Mouse (Mus musculus): ENCODE measurements around the gene Ptprd.

Ptprd gene

DNA sequence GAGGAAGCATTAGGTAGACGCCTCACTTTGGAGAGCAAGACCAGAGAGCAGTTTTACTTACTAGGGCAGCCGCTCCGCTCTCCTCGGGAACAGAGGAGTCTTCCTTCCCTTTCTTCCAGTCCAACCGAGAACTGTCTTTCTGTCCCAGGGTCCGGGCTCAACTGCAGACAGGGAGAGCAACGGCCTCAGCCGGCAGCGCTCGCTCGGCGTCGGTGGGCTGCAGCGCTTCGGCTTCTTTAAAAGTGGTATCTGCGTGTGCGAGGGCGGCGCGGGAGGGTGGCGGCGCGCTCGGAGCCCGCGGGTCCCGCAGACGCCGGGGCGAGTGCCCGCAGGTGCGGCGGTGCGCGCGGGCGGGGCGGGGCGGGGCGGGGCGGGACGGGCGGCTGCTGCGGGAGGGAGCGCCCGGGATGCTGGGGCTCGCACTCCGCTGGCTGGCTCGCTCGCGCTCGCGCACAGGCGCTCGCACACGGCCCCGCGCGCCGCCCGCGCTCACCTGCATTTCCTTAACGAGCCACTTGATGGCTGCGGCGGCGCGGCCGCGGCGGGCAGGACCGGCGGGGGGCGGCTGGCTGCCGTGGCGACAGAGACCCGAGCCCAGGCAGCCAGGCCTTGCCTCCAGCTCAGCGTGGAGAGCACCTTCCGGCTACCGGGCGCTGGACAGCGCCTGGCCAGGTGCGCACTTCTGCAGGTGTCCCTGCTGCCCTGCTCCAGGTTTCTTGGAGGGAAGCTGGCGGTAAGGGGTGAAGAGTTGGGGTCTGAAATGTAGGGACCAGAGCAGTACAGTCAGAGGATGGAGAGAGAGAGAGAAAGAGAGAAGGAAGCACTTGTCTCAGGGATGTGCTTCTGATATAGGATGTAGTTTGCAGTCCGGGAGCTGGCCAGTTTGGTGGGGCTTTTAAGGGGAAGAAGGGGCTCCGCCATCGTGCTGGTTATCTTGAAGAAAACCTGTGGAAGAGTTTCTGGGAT lies at the start of gene Ptprd:
TSS of gene Ptprd (minus strand) at position 433 of the 966 bp plus-strand sequence.
- DNase-seq (ENCODE audit: low spot score in 2 of 2) = peak; percentile 30 to 33

GRCm38 (mm10) chr4:78235820-78236219 lies 24.1 kb upstream of the Ptprd start:
- DNase-seq (ENCODE audit: low spot score in 2 of 2) = no peak

GRCm38 (mm10) chr4:78235316-78235715 lies 23.6 kb upstream of the Ptprd start:
- no peak for DNase-seq (ENCODE audit: low spot score in 2 of 2)

DNA sequence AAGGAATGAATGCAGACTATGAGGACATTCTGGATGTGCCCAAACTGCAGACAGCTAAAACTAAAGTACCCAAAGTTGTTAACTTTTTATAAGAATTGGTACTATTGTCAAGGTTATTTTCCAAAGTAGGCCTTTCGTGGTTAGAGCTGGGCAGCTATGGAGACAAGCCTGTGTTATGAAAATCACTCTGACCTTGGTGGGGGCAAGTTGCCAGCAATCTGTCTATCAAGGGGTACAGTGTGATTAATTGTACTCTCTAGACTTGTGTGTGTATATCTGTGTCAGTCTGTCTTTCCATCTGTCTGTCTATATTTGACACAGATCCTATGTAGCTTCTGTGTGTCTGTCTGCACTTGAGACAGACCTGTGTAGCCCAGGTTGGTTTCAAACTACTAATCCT lies 22.9 kb upstream of the Ptprd start:
- DNase-seq (ENCODE audit: low spot score in 2 of 2) = no peak

- no peak for DNase-seq (ENCODE audit: low spot score in 2 of 2)
Measured at GRCm38 (mm10) chr4:78213949-78214348, 2.2 kb upstream of the Ptprd start.

DNA sequence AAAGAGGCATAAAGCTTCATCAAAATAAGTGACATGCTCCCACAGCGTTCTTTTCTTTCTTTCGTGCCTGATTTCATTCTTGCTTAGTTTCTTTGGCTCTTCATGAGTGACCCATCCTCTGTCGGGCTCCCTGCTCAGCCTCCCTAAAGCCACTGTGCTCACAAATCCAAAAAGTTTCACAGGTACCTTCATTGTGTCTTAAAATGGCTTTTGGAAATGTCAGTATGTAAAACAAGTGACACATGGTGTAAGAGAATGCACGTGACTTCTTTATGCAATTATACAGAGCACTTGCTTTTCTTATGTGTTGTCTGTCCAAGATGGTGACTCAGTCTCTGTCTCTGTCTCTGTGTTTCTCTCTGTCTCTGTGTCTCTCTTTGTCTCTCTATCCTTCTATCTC lies 1.2 kb upstream of the Ptprd start:
- DNase-seq (ENCODE audit: low spot score in 2 of 2) = no peak

- DNase-seq (ENCODE audit: low spot score in 2 of 2) = no peak
Measured at GRCm38 (mm10) chr4:78210878-78211528, 758 bp downstream of the Ptprd start.

- no peak for DNase-seq (ENCODE audit: low spot score in 2 of 2)
Measured at GRCm38 (mm10) chr4:78205018-78205417, 6.7 kb downstream of the Ptprd start.

GRCm38 (mm10) chr4:78168447-78168846 lies 43.3 kb downstream of the Ptprd start:
- DNase-seq (ENCODE audit: low spot score in 2 of 2) = no peak

- no peak for DNase-seq (ENCODE audit: low spot score in 2 of 2)
Measured at GRCm38 (mm10) chr4:78160451-78160850, 51.3 kb downstream of the Ptprd start.

DNA sequence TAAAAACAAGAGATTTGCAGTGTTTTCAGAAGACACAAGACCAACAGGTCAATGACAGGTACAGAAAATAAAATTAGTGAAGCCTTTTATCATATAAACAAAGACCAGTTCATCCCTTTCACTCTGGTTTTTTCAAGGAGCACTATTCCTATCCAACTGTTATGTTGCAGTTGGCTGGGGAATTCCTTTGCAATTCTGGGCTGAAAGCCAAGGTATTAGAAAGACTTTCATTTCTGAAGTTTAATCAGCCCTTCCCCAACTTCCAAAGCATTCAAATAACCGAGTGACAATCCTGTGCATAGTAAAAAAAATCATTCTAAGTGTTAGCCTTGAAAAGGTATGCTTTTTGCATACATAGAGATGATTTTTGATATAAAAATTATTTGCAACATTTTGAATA lies 61.2 kb downstream of the Ptprd start:
- DNase-seq (ENCODE audit: low spot score in 2 of 2) = no peak

DNA sequence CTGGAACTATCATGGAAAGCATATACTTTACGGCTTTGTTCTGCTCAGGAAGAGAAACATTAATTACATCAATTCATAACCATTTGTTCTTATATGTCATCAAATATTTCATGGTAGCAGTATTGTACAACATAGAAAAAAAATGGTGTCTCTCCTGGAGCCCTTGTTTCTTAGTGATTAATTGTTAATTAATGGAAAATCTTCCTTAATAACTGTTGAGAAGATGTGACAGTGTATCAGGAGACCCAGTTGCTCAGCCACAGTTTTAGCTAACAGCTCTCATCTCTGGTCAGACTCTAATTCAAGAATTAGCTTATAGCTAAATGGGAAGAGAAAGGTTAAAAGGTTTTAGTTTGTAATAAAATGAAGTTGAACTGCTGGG lies 69.0 kb downstream of the Ptprd start:
- DNase-seq (ENCODE audit: low spot score in 2 of 2) = no peak

DNA sequence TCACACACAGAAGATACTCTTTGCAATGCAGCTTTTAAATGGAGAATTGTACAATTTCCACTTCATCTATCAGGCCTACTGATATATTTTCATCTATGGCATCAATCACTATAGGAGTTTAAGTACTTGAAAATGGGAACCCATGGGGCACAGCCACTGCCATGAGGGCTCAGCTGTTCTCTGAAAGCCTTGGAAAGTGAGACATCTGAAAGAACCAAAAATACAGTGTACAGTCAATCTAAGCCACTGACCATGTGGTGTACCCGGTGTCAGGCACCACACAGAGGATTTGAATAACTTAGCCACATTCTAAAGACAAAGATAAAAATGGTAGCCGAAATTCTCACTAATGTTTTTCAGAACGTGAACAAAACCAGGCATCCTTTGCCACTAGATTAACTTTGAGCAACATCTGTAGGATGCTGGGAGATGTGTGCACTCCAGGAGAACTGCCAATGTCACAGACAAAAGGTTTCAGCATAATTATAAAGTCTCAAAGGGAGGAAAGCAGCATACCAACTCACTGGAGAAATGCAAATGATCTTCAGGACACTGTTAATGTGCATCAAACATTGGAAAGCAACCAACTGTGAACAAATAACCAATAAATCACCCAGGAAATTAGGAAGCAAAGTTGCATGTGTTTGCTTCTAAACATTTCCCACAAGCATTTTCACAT lies 69.5 kb downstream of the Ptprd start:
- no peak for DNase-seq (ENCODE audit: low spot score in 2 of 2)

- DNase-seq (ENCODE audit: low spot score in 2 of 2) = no peak
Measured at GRCm38 (mm10) chr4:78110898-78111297, 100.9 kb downstream of the Ptprd start.

- no peak for DNase-seq (ENCODE audit: low spot score in 2 of 2)
Measured at GRCm38 (mm10) chr4:78097526-78097925, 114.2 kb downstream of the Ptprd start.

- no peak for DNase-seq (ENCODE audit: low spot score in 2 of 2)
Measured at GRCm38 (mm10) chr4:78082744-78083143, 129.0 kb downstream of the Ptprd start.

DNA sequence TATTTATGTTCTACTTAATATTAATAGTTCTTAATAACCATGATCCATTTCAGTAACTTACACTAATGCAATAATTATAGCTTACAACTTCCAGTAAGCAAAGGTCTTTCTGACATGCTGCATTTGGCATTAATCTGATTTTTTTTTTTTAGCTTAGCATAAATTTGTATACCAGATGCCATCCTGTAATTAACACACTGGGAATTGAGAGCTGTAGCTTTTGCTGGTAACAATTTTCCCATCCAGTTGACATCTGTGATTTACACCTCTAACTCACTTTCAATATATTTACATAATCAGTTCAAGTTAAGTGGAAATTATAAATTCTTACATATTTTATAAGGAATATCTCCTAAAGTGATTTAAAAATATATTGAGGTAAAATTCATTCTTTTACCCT lies 134.3 kb downstream of the Ptprd start:
- no peak for DNase-seq (ENCODE audit: low spot score in 2 of 2)

DNA sequence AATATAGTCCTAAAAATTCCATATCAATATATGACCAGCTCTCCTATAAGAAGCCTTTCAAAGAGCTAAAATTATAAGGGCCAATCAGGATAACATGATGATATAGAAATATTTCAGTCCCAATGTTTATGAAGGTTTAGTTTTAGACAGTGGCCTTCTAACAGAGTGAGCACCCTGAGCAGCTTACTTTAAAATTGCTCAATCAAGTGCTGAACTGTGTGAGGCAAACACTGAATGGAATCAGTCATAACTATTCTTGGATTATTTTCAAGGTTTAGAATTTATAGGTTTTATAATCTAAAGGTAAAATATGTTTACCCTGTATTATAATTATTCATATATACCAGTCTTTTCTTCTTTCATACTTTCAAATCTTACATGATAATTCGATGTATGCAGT lies 134.7 kb downstream of the Ptprd start:
- no peak for DNase-seq (ENCODE audit: low spot score in 2 of 2)

DNA sequence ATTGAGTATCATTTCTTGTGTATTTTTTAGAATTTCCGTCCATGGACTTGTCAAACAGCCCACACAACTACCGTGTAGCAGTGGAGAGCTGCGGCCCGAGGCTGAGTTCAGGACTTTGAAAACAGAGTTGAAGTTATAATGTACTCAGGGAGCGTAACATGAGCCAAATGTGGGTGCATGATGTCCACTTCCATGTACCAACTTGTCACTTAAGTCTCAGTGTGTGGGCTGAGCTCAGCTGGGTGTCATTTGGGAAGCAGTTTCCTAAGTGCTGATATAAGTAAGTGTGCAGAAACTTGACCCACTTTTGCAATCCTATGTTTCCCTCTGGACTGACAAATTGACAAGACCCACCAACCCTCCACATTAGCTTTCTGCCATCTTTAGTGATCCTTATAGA lies 173.4 kb downstream of the Ptprd start:
- DNase-seq (ENCODE audit: low spot score in 2 of 2) = no peak

DNA sequence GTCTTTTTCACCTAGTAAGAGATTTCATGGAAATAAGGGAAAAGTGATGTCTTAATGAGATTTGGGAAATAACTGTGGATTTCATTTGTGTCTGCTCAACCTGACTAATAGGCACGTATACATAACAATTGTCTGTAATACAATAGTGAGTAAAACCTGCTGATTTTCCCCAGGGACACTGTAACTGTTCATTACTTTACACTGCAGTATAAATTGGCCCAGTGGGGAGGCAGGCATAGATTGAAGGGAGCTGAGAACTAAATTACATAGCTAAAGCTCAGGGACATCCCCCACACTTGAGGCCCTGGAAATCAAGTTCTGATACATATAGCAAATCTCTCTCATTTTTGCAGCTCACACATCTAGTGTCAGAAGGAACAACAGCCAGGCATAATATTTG lies 209.7 kb downstream of the Ptprd start:
- no peak for DNase-seq (ENCODE audit: low spot score in 2 of 2)

DNA sequence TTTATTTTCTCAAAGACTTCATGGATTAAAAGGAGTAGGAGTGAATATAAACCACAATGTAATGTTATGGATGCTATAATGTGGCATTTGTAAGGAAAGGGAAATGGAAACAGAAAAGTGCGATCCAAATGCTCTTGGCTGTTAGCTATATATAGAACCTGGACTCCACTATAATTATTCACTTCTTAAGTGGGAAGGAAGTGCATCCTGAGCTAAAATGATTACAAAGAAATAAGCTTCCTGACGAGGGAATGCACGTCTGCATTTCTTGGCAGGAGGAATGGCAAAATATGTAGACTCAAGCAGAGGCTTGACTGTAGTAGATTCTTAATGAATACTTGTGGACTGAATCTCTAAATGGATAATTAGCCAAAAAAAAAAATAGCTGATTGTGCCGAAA lies 219.1 kb downstream of the Ptprd start:
- no peak for DNase-seq (ENCODE audit: low spot score in 2 of 2)

- no peak for DNase-seq (ENCODE audit: low spot score in 2 of 2)
Measured at GRCm38 (mm10) chr4:77982094-77982493, 229.7 kb downstream of the Ptprd start.

DNA sequence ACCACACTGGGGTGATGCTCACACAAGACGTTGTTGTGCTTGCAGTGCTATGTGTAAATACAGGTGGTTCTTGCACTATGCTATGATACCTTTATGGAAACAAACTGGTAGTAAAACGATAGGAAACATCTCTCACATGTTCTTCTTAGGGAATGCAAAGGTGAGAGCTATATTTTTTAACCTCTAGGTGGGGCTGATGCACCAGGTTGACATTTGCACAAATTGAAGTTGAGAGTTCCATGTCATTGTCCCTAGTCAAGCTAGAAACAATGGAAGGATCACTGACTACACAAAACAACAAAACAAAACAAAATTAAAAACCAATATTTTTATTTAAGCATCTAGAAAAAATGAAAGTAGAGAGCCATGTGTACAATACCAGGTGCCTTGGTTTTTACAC lies 250.1 kb downstream of the Ptprd start:
- no peak for DNase-seq (ENCODE audit: low spot score in 2 of 2)

Measured in frontal cortex, postnatal 25 days (tissue).